8 mouse cellular contexts compared by ENCODE assay signal in genomic region chr2:154558264-154559039, GRCm38 (mm10). TPM values are rescaled to one million over a fixed set of nuclear protein-coding genes. Genes with fewer than 3 reads are reported as not detected.
DNase-seq lines count a peak whose midpoint lies in the region; ATAC-seq lines count a peak whose summit lies in the region.

Gene Necab3 (minus strand): TSS chr2:154558890.

- peak within 1 kb of the TSS; percentile 47 for H3K9ac ChIP-seq in forebrain, embryonic 11.5 days (ENCODE audit: low read length)
- peak within 1 kb of the TSS; percentile 72 for H3K9ac ChIP-seq in hindbrain, embryonic 16.5 days (ENCODE audit: low read depth, low read length)
- H3K9ac ChIP-seq in neural tube, embryonic 13.5 days = peak within 1 kb of the TSS; percentile 66

- 2% methylated on average over 34 of the region's 34 CpGs for WGBS in heart, embryonic 10.5 days
- WGBS in forebrain, embryonic 11.5 days = 3% methylated on average over 34 of the region's 34 CpGs
- 4% methylated on average over 31 of the region's 34 CpGs for WGBS in hindbrain, embryonic 16.5 days
- WGBS in neural tube, embryonic 13.5 days = 2% methylated on average over 34 of the region's 34 CpGs

- peak within 1 kb of the TSS; percentile 41 for H3K4me2 ChIP-seq in forebrain, embryonic 11.5 days (ENCODE audit: low read depth, low read length, severe bottlenecking)
- peak within 1 kb of the TSS; percentile 83 for H3K4me2 ChIP-seq in hindbrain, embryonic 16.5 days (ENCODE audit: low read length)
- H3K4me2 ChIP-seq in neural tube, embryonic 13.5 days = peak within 1 kb of the TSS; percentile 73

- peak within 1 kb of the TSS; percentile 67 for H3K27ac ChIP-seq in heart, embryonic 10.5 days
- H3K27ac ChIP-seq in forebrain, embryonic 11.5 days (ENCODE audit: low read depth, low read length) = no peak within 1 kb of the TSS
- H3K27ac ChIP-seq in hindbrain, embryonic 16.5 days (ENCODE audit: low read depth, low read length) = peak within 1 kb of the TSS; percentile 58
- peak within 1 kb of the TSS; percentile 16 for H3K27ac ChIP-seq in neural tube, embryonic 13.5 days (replicated peaks)

- H3K4me3 ChIP-seq in heart, embryonic 10.5 days = peak within 1 kb of the TSS; percentile 58
- peak within 1 kb of the TSS; percentile 21 for H3K4me3 ChIP-seq in forebrain, embryonic 11.5 days (ENCODE audit: low read depth, low read length)
- H3K4me3 ChIP-seq in hindbrain, embryonic 16.5 days (ENCODE audit: low read length) = peak within 1 kb of the TSS; percentile 49
- peak within 1 kb of the TSS; percentile 42 for H3K4me3 ChIP-seq in neural tube, embryonic 13.5 days

- peaks cover 35% of the 10 kb centered on the region for H3K36me3 ChIP-seq in heart, embryonic 10.5 days
- peaks cover 13% of the 10 kb centered on the region; the same call in 1 of the 2 replicates for H3K36me3 ChIP-seq in forebrain, embryonic 11.5 days (ENCODE audit: control insufficient read depth, insufficient read depth, low read length)
- no peaks in the 10 kb centered on the region for H3K36me3 ChIP-seq in hindbrain, embryonic 16.5 days (ENCODE audit: control insufficient read depth, insufficient read depth, low read length)
- H3K36me3 ChIP-seq in neural tube, embryonic 13.5 days = no peaks in the 10 kb centered on the region

- peaks cover 28% of the 10 kb centered on the region for H3K4me1 ChIP-seq in heart, embryonic 10.5 days
- H3K4me1 ChIP-seq in forebrain, embryonic 11.5 days (replicated peaks; ENCODE audit: control insufficient read depth, insufficient read depth, low read length) = peaks cover 8% of the 10 kb centered on the region; the same call in 1 of the 2 replicates
- H3K4me1 ChIP-seq in hindbrain, embryonic 16.5 days (ENCODE audit: control insufficient read depth, insufficient read depth, low read depth, low read length) = peaks cover 22% of the 10 kb centered on the region
- H3K4me1 ChIP-seq in neural tube, embryonic 13.5 days (replicated peaks) = peaks cover 38% of the 10 kb centered on the region

- intact Hi-C loops in heart, postnatal 25 days (cut with DNase I) = no loop called here

- no peak for DNase-seq in heart, embryonic 10.5 days (ENCODE audit: low spot score)
- no peak for DNase-seq in heart, postnatal 25 days (ENCODE audit: low spot score)
- peak; percentile 28 for DNase-seq in c-Kit-negative CD71-positive TER-119-positive erythroid progenitor cells, embryonic 14.5 days (ENCODE audit: low read depth, low spot score)
- DNase-seq in forebrain, embryonic 11.5 days (ENCODE audit: low spot score) = peak; percentile 74
- DNase-seq in liver = peak; percentile 77
- DNase-seq in thymus, postnatal 14 days = peak; percentile 79

- peaks cover 41% of the 10 kb centered on the region for H3K27me3 ChIP-seq in heart, embryonic 10.5 days (ENCODE audit: insufficient read depth, poor library complexity, severe bottlenecking)
- H3K27me3 ChIP-seq in forebrain, embryonic 11.5 days (ENCODE audit: control insufficient read depth, insufficient read depth, low read length) = no peaks in the 10 kb centered on the region
- H3K27me3 ChIP-seq in hindbrain, embryonic 16.5 days (replicated peaks; ENCODE audit: control insufficient read depth, insufficient read depth, low read length) = no peaks in the 10 kb centered on the region
- no peaks in the 10 kb centered on the region for H3K27me3 ChIP-seq in neural tube, embryonic 13.5 days

- peak; percentile 67 for ATAC-seq in forebrain, embryonic 11.5 days (replicated peaks; ENCODE audit: low FRiP score)
- peak; percentile 70 for ATAC-seq in hindbrain, embryonic 16.5 days
- peak; percentile 86 for ATAC-seq in neural tube, embryonic 13.5 days (ENCODE audit: low read depth)

- no peaks in the 10 kb centered on the region for H3K9me3 ChIP-seq in heart, embryonic 10.5 days
- no peaks in the 10 kb centered on the region for H3K9me3 ChIP-seq in forebrain, embryonic 11.5 days (ENCODE audit: control insufficient read depth, low read length)
- H3K9me3 ChIP-seq in hindbrain, embryonic 16.5 days (ENCODE audit: control insufficient read depth, low read length) = no peaks in the 10 kb centered on the region
- H3K9me3 ChIP-seq in neural tube, embryonic 13.5 days = no peaks in the 10 kb centered on the region

RNA-seq across cellular contexts. Expression of gene Necab3, which starts in this region (rescaled TPM):
- polyA plus RNA-seq in heart, embryonic 10.5 days (2016; fragmentation: Nextera tagmentation; extraction: Ambion mirVana) = 0.94 and 1.6 TPM in 2 replicates
- total RNA-seq in heart, postnatal 25 days (2021) = under 1 TPM; 0.36 to 0.39 TPM
- polyA plus RNA-seq in forebrain, embryonic 11.5 days (2014; fragmentation: Nextera tagmentation; extraction: Ambion mirVana) = 5.5 and 7.6 TPM in 2 replicates
- 21.6 and 25.7 TPM in 2 replicates for polyA plus RNA-seq in hindbrain, embryonic 16.5 days (2015; fragmentation: Nextera tagmentation; extraction: Ambion mirVana)
- 11.5 and 17.4 TPM in 2 replicates for polyA plus RNA-seq in neural tube, embryonic 13.5 days (2015; fragmentation: Nextera tagmentation; extraction: Ambion mirVana)

Comparison
In these comparisons a context has a peak if more than half of its experiments do, and no peak if none do; other contexts are left out.
1. DNase-seq: peak in c-Kit-negative CD71-positive TER-119-positive erythroid progenitor cells, embryonic 14.5 days (single experiment), forebrain, embryonic 11.5 days (single experiment), liver (single experiment) and thymus, postnatal 14 days (single experiment); none in heart, embryonic 10.5 days (single experiment) and heart, postnatal 25 days (single experiment).
2. Peak in every context shown above with its lines, with median percentiles within 50 percentile points of each other: H3K4me3 ChIP-seq, ATAC-seq, H3K4me2 ChIP-seq and H3K9ac ChIP-seq.